10 mouse cellular contexts compared by ENCODE assay signal in genomic region chr11:119043761-119044550, GRCm38 (mm10). TPM values are rescaled to one million over a fixed set of nuclear protein-coding genes. Genes with fewer than 3 reads are reported as not detected.
DNase-seq lines count a peak whose midpoint lies in the region; ATAC-seq and TF ChIP-seq lines count a peak whose summit lies in the region.
"Had no signal": no experiment of that assay in that cellular context is flagged by ENCODE, and none has a peak within 500 bp of the region (broad histone marks: within the 10 kb centered on the region; RNA-seq: fewer than 3 reads in every experiment).

No protein-coding gene starts in this region.

- H3K36me3 ChIP-seq in midbrain, embryonic 10.5 days: peaks cover 5% of the 10 kb centered on the region
- H3K36me3 ChIP-seq in midbrain, embryonic 13.5 days: peaks cover under 1% of the 10 kb centered on the region
- peaks cover 6% of the 10 kb centered on the region for H3K36me3 ChIP-seq in forebrain, embryonic 13.5 days (ENCODE audit: poor library complexity, severe bottlenecking)
- H3K36me3 ChIP-seq: hindbrain, embryonic 15.5 days had no signal

- ATAC-seq in midbrain, embryonic 13.5 days: no peak
- ATAC-seq in forebrain, embryonic 13.5 days: no peak

- no peak overlapping the region for H3K4me2 ChIP-seq in midbrain, embryonic 13.5 days (replicated peaks)
- peak overlapping the region; percentile 39; the same call in 1 of the 2 replicates for H3K4me2 ChIP-seq in forebrain, embryonic 13.5 days

- H3K27me3 ChIP-seq in midbrain, embryonic 10.5 days (ENCODE audit: low read depth, poor library complexity, severe bottlenecking): peaks cover 92% of the 10 kb centered on the region
- peaks cover 78% of the 10 kb centered on the region for H3K27me3 ChIP-seq in midbrain, embryonic 13.5 days
- peaks cover 84% of the 10 kb centered on the region for H3K27me3 ChIP-seq in forebrain, embryonic 13.5 days

- H3K4me3 ChIP-seq in midbrain, embryonic 10.5 days: peak overlapping the region; percentile 37
- no peak overlapping the region for H3K4me3 ChIP-seq in midbrain, embryonic 13.5 days (replicated peaks)
- no peak overlapping the region for H3K4me3 ChIP-seq in forebrain, embryonic 13.5 days
- no peak overlapping the region for H3K4me3 ChIP-seq in olfactory bulb, adult 2 months (ENCODE audit: insufficient read depth, low read depth, low read length)
- H3K4me3 ChIP-seq: hindbrain, embryonic 15.5 days had no signal

- TF ChIP-seq CTCF in olfactory bulb, adult 2 months (IDR thresholded peaks at IDR 0.05; ENCODE audit: insufficient read depth, low read depth, low read length): peak; percentile 46

- H3K27ac ChIP-seq in midbrain, embryonic 10.5 days (replicated peaks): no peak overlapping the region
- no peak overlapping the region for H3K27ac ChIP-seq in midbrain, embryonic 13.5 days
- no peak overlapping the region for H3K27ac ChIP-seq in forebrain, embryonic 13.5 days
- no peak overlapping the region for H3K27ac ChIP-seq in olfactory bulb, adult 2 months (ENCODE audit: insufficient read depth, low read depth, low read length)
- H3K27ac ChIP-seq: hindbrain, embryonic 15.5 days had no signal

- no peak for TF ChIP-seq POLR2A in olfactory bulb, adult 2 months (IDR thresholded peaks at IDR 0.05; ENCODE audit: insufficient read depth, low read depth, low read length)

- peak; percentile 46 for DNase-seq in cerebellum, adult 9-11 months
- DNase-seq in cerebellum, adult 11 months: no peak
- peak; percentile 61 for DNase-seq in midbrain, embryonic 10.5 days (ENCODE audit: low spot score)
- no peak for DNase-seq in adrenal gland, postnatal 25 days
- DNase-seq in layer of hippocampus, adult 9-11 months: no peak

- H3K9ac ChIP-seq in midbrain, embryonic 13.5 days (replicated peaks): no peak overlapping the region
- no peak overlapping the region for H3K9ac ChIP-seq in forebrain, embryonic 13.5 days
- H3K9ac ChIP-seq: hindbrain, embryonic 15.5 days had no signal

- WGBS in midbrain, embryonic 10.5 days: 2% methylated on average over 10 of the region's 10 CpGs
- WGBS in midbrain, embryonic 13.5 days: 1% methylated on average over 10 of the region's 10 CpGs
- 4% methylated on average over 10 of the region's 10 CpGs for WGBS in forebrain, embryonic 13.5 days
- WGBS in olfactory bulb, adult 2 months: 8% methylated on average over 10 of the region's 10 CpGs

- H3K4me1 ChIP-seq in midbrain, embryonic 10.5 days: peaks cover 84% of the 10 kb centered on the region
- H3K4me1 ChIP-seq in midbrain, embryonic 13.5 days (replicated peaks): peaks cover 68% of the 10 kb centered on the region
- peaks cover 72% of the 10 kb centered on the region for H3K4me1 ChIP-seq in forebrain, embryonic 13.5 days
- H3K4me1 ChIP-seq in olfactory bulb, adult 2 months (ENCODE audit: control insufficient read depth, insufficient read depth, low read length): peaks cover 44% of the 10 kb centered on the region

- no peaks in the 10 kb centered on the region for H3K9me3 ChIP-seq in midbrain, embryonic 10.5 days (replicated peaks)
- H3K9me3 ChIP-seq in midbrain, embryonic 13.5 days: no peaks in the 10 kb centered on the region
- no peaks in the 10 kb centered on the region for H3K9me3 ChIP-seq in forebrain, embryonic 13.5 days (replicated peaks)
- H3K9me3 ChIP-seq: hindbrain, embryonic 15.5 days had no signal

RNA-seq across cellular contexts. Expression of gene Cbx8, which starts 3.2 kb away (rescaled TPM):
- 13.5 and 15.0 TPM in 2 replicates for polyA plus RNA-seq in midbrain, embryonic 10.5 days (2016; fragmentation: Nextera tagmentation; extraction: Ambion mirVana)
- polyA plus RNA-seq in midbrain, embryonic 13.5 days (2015; fragmentation: Nextera tagmentation; extraction: Ambion mirVana): 9.8 and 15.2 TPM in 2 replicates
- polyA plus RNA-seq in forebrain, embryonic 13.5 days (2015; fragmentation: Nextera tagmentation; extraction: Ambion mirVana): 9.8 and 12.3 TPM in 2 replicates
- not detected in 2 replicates for polyA plus RNA-seq in olfactory bulb, adult 2 months (2012; ENCODE audit: insufficient read depth, insufficient read length, low replicate concordance, missing spikeins)
- 9.2 and 13.0 TPM in 2 replicates for total RNA-seq in adrenal gland, postnatal 25 days (2021)

RNA-seq across cellular contexts. Expression of gene Cbx2, which starts 21.2 kb away (rescaled TPM):
- 108 and 110 TPM in 2 replicates for polyA plus RNA-seq in midbrain, embryonic 10.5 days (2016; fragmentation: Nextera tagmentation; extraction: Ambion mirVana)
- polyA plus RNA-seq in midbrain, embryonic 13.5 days (2015; fragmentation: Nextera tagmentation; extraction: Ambion mirVana): 34.7 and 35.5 TPM in 2 replicates
- polyA plus RNA-seq in forebrain, embryonic 13.5 days (2015; fragmentation: Nextera tagmentation; extraction: Ambion mirVana): 45.2 and 52.0 TPM in 2 replicates
- not detected in 2 replicates for polyA plus RNA-seq in olfactory bulb, adult 2 months (2012; ENCODE audit: insufficient read depth, insufficient read length, low replicate concordance, missing spikeins)
- total RNA-seq in adrenal gland, postnatal 25 days (2021): 8.9 and 9.8 TPM in 2 replicates

RNA-seq across cellular contexts. Expression of gene Cbx4, which starts 42.1 kb away (rescaled TPM):
- 5.1 and 7.1 TPM in 2 replicates for polyA plus RNA-seq in midbrain, embryonic 10.5 days (2016; fragmentation: Nextera tagmentation; extraction: Ambion mirVana)
- 14.1 and 16.3 TPM in 2 replicates for polyA plus RNA-seq in midbrain, embryonic 13.5 days (2015; fragmentation: Nextera tagmentation; extraction: Ambion mirVana)
- 10.2 and 11.5 TPM in 2 replicates for polyA plus RNA-seq in forebrain, embryonic 13.5 days (2015; fragmentation: Nextera tagmentation; extraction: Ambion mirVana)
- polyA plus RNA-seq in olfactory bulb, adult 2 months (2012; ENCODE audit: insufficient read depth, insufficient read length, low replicate concordance, missing spikeins): not detected in 2 replicates
- 100 and 121 TPM in 2 replicates for total RNA-seq in adrenal gland, postnatal 25 days (2021)

RNA-seq across cellular contexts. Expression of gene Enpp7, which starts 56.0 kb away (rescaled TPM):
- not detected in 2 replicates for polyA plus RNA-seq in midbrain, embryonic 10.5 days (2016; fragmentation: Nextera tagmentation; extraction: Ambion mirVana)
- polyA plus RNA-seq in midbrain, embryonic 13.5 days (2015; fragmentation: Nextera tagmentation; extraction: Ambion mirVana): not detected in 2 replicates
- polyA plus RNA-seq in forebrain, embryonic 13.5 days (2015; fragmentation: Nextera tagmentation; extraction: Ambion mirVana): not detected in 2 replicates
- polyA plus RNA-seq in olfactory bulb, adult 2 months (2012; ENCODE audit: insufficient read depth, insufficient read length, low replicate concordance, missing spikeins): not detected in 2 replicates
- not detected in 2 replicates for total RNA-seq in adrenal gland, postnatal 25 days (2021)
- total RNA-seq: ES-E14 had no signal
- polyA plus RNA-seq: hindbrain, embryonic 15.5 days had no signal

Comparison
In these comparisons a context has a peak if more than half of its experiments do, and no peak if none do; other contexts are left out.
1. DNase-seq: peak in cerebellum, adult 9-11 months (single experiment) and midbrain, embryonic 10.5 days (single experiment); none in cerebellum, adult 11 months (single experiment), adrenal gland, postnatal 25 days (single experiment) and layer of hippocampus, adult 9-11 months (single experiment).
2. RNA of gene Cbx8, which starts 3.2 kb away (polyA plus RNA-seq): 9.8 to 15.2 TPM in midbrain, embryonic 13.5 days, 13.5 to 15.0 TPM in midbrain, embryonic 10.5 days and 9.8 to 12.3 TPM in forebrain, embryonic 13.5 days; not detected in olfactory bulb, adult 2 months; every median in the first group is over 10 times any median in the second.